ENCODE assay signal across 32 mouse cellular contexts in the genomic region with DNA sequence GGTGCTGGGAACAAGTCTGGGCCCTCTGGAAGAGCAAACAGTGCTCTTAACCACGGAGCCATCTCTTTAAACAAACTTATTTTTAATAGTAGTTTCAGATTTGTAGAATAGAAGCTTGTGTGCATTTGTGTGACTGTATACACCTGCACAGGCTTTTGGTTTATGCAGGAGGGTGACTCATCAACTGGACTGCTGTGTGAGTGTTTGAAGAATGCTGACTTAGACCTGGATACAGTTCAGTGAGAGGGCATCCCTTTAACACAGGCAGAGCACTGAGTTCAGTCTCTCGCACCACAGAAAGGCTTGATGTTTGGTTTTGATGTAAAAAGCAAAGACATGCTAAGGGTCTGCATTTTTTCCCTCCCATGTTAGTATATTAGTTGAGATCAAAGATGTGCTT.
"Had no signal": no experiment of that assay in that cellular context is flagged by ENCODE, and none has a peak within 500 bp of the region (broad histone marks: within the 10 kb centered on the region; RNA-seq: fewer than 3 reads in every experiment).

No protein-coding gene starts in this region.

- H3K27ac ChIP-seq: limb, embryonic 10.5 days; limb, embryonic 12.5 days; limb, embryonic 13.5 days; limb, embryonic 15.5 days; liver, embryonic 12.5 days; liver, embryonic 13.5 days; liver, embryonic 14.5 days; liver, embryonic 15.5 days; lung, embryonic 15.5 days; macrophage; midbrain, embryonic 10.5 days; midbrain, embryonic 12.5 days; midbrain, embryonic 13.5 days; midbrain, embryonic 15.5 days; neural tube, embryonic 12.5 days had no signal

- DNase-seq: left cerebral cortex, postnatal 4 days; liver; liver, embryonic 13.5 days; liver, postnatal 0 days; lung, adult 18-20 months; lung, adult 2 months; lung, embryonic 14.5 days; lung, postnatal 10 days; lung, postnatal 14 days; lung, postnatal 36 days; lung, postnatal 4 days; midbrain, embryonic 14.5 days had no signal

- H3K27me3 ChIP-seq: limb, embryonic 12.5 days; limb, embryonic 13.5 days; limb, embryonic 15.5 days; liver, embryonic 12.5 days; liver, embryonic 13.5 days; liver, embryonic 15.5 days; lung, embryonic 15.5 days; megakaryocyte, embryonic 14.5 days; midbrain, embryonic 12.5 days; midbrain, embryonic 13.5 days; midbrain, embryonic 15.5 days; neural tube, embryonic 12.5 days had no signal

- H3K4me1 ChIP-seq: limb, embryonic 10.5 days; limb, embryonic 12.5 days; limb, embryonic 13.5 days; limb, embryonic 15.5 days; liver, embryonic 12.5 days; liver, embryonic 13.5 days; liver, embryonic 15.5 days; lung, embryonic 15.5 days; midbrain, embryonic 10.5 days; midbrain, embryonic 12.5 days; midbrain, embryonic 13.5 days; midbrain, embryonic 15.5 days; neural tube, embryonic 12.5 days had no signal

- H3K9me3 ChIP-seq: limb, embryonic 10.5 days; limb, embryonic 12.5 days; limb, embryonic 13.5 days; limb, embryonic 15.5 days; liver, embryonic 12.5 days; liver, embryonic 13.5 days; liver, embryonic 15.5 days; lung, embryonic 15.5 days; megakaryocyte, embryonic 14.5 days; midbrain, embryonic 10.5 days; midbrain, embryonic 12.5 days; midbrain, embryonic 13.5 days; midbrain, embryonic 15.5 days; neural tube, embryonic 12.5 days had no signal

- H3K9ac ChIP-seq: limb, embryonic 12.5 days; limb, embryonic 13.5 days; limb, embryonic 15.5 days; liver, embryonic 12.5 days; liver, embryonic 13.5 days; liver, embryonic 14.5 days; liver, embryonic 15.5 days; liver, postnatal 0 days; lung, embryonic 14.5 days; lung, embryonic 15.5 days; midbrain, embryonic 12.5 days; midbrain, embryonic 13.5 days; midbrain, embryonic 15.5 days; neural tube, embryonic 12.5 days had no signal

- ATAC-seq: liver, embryonic 12.5 days; liver, postnatal 0 days; lung, postnatal 0 days; midbrain, embryonic 13.5 days; midbrain, embryonic 15.5 days; midbrain, embryonic 16.5 days had no signal

- H3K4me2 ChIP-seq: limb, embryonic 12.5 days; limb, embryonic 13.5 days; limb, embryonic 15.5 days; liver, embryonic 11.5 days; liver, embryonic 12.5 days; liver, embryonic 13.5 days; liver, embryonic 15.5 days; lung, embryonic 14.5 days; lung, embryonic 15.5 days; midbrain, embryonic 11.5 days; midbrain, embryonic 12.5 days; midbrain, embryonic 13.5 days; midbrain, embryonic 15.5 days; neural tube, embryonic 12.5 days had no signal

- H3K4me3 ChIP-seq: limb, embryonic 10.5 days; limb, embryonic 12.5 days; limb, embryonic 13.5 days; limb, embryonic 15.5 days; liver, embryonic 12.5 days; liver, embryonic 13.5 days; liver, embryonic 15.5 days; lung, embryonic 15.5 days; megakaryocyte, embryonic 14.5 days; midbrain, embryonic 10.5 days; midbrain, embryonic 12.5 days; midbrain, embryonic 13.5 days; midbrain, embryonic 15.5 days; myocyte; neural tube, embryonic 12.5 days had no signal
